Mouse (Mus musculus): ENCODE results near the gene Atat1.

DNA sequence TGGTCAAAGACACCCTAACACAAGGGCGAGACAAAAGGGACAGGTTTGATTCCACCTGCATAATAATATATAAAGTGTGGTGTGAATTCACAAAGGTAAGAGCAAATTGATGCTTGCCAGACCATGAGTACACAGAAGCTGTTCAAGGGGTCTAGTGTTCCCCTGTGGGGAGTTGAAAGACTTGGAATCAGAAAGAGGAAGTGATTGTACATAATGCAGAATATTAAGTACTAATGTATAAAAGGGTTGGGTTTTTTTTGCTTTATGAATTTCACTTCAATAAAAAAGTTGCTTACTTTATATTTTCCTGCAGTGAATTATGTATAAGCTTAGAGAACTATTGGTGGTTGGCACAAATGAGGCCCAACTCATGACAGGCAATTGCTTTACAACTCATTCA, 50.5 kb downstream of the Atat1 start:
- TF ChIP-seq FLI1 (IDR thresholded peaks at IDR 0.05; ENCODE audit: low read length) (no peak), GATA1 (IDR thresholded peaks at IDR 0.05; ENCODE audit: borderline replicate concordance, low read length) (no peak)
